Mouse (Mus musculus) heart, embryonic 13.5 days (tissue): ENCODE results near the gene Bbs4. TPM values are rescaled to one million over a fixed set of nuclear protein-coding genes. Genes with fewer than 3 reads are reported as not detected.
A peak's percentile ranks its signal among the peaks of the same experiment; 100 is the strongest.
"Not testable (repeated sequence)": the region's sequence is repeated elsewhere in the genome, so short reads cannot be mapped to it uniquely, and the experiment has no call there.

Experiments used
- ATAC-seq: fragments of 200-750 bp; cut with Nextera tagmentation; 2 replicates; pipeline ENCODE4 v1.8.0; 2017; ENCODE audit warnings: moderate TSS enrichment; ENCODE audit not compliant: insufficient number of reproducible peaks, low FRiP score, low TSS enrichment; ENCODE audit errors: extremely low read depth
- H3K27ac ChIP-seq: fragments of 300-500 bp; sonication (generic); replicated peaks from 2 replicates; pipeline ENCODE4 v1.5.1; 2015; ENCODE audit warnings: moderate library complexity, mild to moderate bottlenecking, inconsistent platforms
- H3K27me3 ChIP-seq: fragments of 300-500 bp; sonication (generic); replicated peaks from 2 replicates; pipeline ENCODE4 v1.6.1; 2015; ENCODE audit warnings: mild to moderate bottlenecking, inconsistent platforms
- H3K36me3 ChIP-seq: fragments of 300-500 bp; sonication (generic); 2 replicates; pipeline ENCODE4 v1.6.1; 2015; ENCODE audit warnings: mild to moderate bottlenecking, inconsistent platforms
- H3K4me1 ChIP-seq: fragments of 300-500 bp; sonication (generic); 2 replicates; pipeline ENCODE4 v1.6.1; 2015; ENCODE audit warnings: inconsistent platforms
- H3K4me2 ChIP-seq: fragments of 300-500 bp; sonication (generic); 2 replicates; pipeline ENCODE4 v1.6.1; 2015; ENCODE audit warnings: inconsistent platforms, mild to moderate bottlenecking, moderate library complexity
- H3K4me3 ChIP-seq: fragments of 300-500 bp; sonication (generic); 2 replicates; pipeline ENCODE4 v1.5.1; 2015; ENCODE audit warnings: moderate library complexity, mild to moderate bottlenecking, inconsistent platforms
- H3K9ac ChIP-seq: fragments of 300-500 bp; sonication (generic); 2 replicates; pipeline ENCODE4 v1.6.1; 2015; ENCODE audit warnings: inconsistent platforms, mild to moderate bottlenecking, moderate library complexity
- H3K9me3 ChIP-seq: fragments of 300-500 bp; sonication (generic); 2 replicates; pipeline ENCODE4 v1.6.1; 2016; ENCODE audit warnings: inconsistent platforms
- WGBS: fragments of 180-500 bp; shearing (Covaris S2); methylation state at CpG from one replicate; pipeline ENCODE4 v1.1.7; 2015; ENCODE audit warnings: mixed read lengths; 5-methylcytosine and 5-hydroxymethylcytosine counted together
- polyA plus RNA-seq: library from polyadenylated mRNA; unstranded; fragments of >200 nt; fragmentation: Nextera tagmentation; extraction: Ambion mirVana; gene quantifications from 2 replicates; pipeline ENCODE4 v1.2.1, GENCODE M21; 2015

Bbs4 gene
- 7.6 and 8.5 TPM in 2 replicates for polyA plus RNA-seq

DNA sequence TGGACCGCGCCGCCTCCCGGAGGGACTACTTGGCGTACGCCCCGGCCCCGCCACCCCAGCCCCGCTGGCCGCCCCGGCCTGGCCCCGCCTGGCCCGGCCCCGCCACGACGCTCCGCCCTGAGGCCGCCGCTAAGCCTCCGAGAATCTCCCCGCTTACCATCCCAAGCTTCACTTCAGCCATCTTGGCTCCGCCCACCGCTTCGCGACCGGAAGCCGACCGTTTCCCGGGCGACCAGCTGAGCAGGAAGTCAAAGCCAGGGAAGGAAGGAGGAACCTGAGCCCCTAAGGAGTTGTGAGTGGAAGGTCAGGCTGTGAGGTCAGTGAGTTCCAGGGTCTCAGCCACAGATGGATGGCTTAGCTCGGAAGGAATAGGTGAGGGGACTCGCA lies at the start of gene Bbs4:
Bbs4 (minus strand) TSS at position 256 of the 387 bp plus-strand sequence.
- Histone ChIP-seq H3K4me1 (peaks cover 9% of the 10 kb centered on the region), H3K9ac (peak within 1 kb of the TSS; percentile 85), H3K9me3 (no peaks in the 10 kb centered on the region), H3K36me3 (no peaks in the 10 kb centered on the region), H3K27me3 (no peaks in the 10 kb centered on the region), H3K4me3 (peak within 1 kb of the TSS; percentile 72), H3K4me2 (peak within 1 kb of the TSS; percentile 76), H3K27ac (peak within 1 kb of the TSS; percentile 82)
- peak; percentile 88 for ATAC-seq
- WGBS: under 1% methylated on average over 23 of the region's 32 CpGs

DNA sequence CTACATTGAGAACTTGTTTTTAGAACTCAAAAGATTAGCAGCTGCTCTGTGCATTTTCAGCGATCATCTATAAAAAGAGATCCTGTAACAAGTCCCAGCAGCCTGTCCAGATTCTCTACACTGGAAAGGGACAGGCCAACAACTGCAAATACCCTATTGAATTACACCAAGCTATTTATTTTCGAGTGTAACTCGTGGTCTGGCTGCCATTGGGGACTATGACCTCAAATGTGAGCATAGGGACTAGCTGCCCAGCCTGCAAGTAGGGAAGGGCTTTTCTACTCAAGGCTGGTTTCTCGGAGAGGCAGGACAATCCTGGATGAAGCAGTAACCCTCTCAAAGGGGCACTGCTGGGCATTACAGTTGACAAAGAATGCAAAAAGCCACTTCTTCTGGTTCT lies 35.8 kb upstream of the Bbs4 start:
- ATAC-seq: no peak

GRCm38 (mm10) chr9:59388311-59388710 lies 35.0 kb upstream of the Bbs4 start:
- no peak overlapping the region for H3K4me3 ChIP-seq
- peaks cover 36% of the 10 kb centered on the region for H3K36me3 ChIP-seq
- no peaks in the 10 kb centered on the region for H3K4me1 ChIP-seq
- no peak for ATAC-seq
- H3K27ac ChIP-seq: no peak overlapping the region
- WGBS: 60% methylated on average over 1 of the region's 1 CpGs
- no peaks in the 10 kb centered on the region for H3K27me3 ChIP-seq
- H3K9me3 ChIP-seq: no peaks in the 10 kb centered on the region
- no peak overlapping the region for H3K9ac ChIP-seq
- no peak overlapping the region for H3K4me2 ChIP-seq

More for the DNA sequence above, 35.8 kb upstream of the Bbs4 start:
- Histone ChIP-seq H3K4me3 (no peak overlapping the region), H3K9ac (no peak overlapping the region), H3K27me3 (no peaks in the 10 kb centered on the region), H3K4me2 (no peak overlapping the region), H3K36me3 (peaks cover 42% of the 10 kb centered on the region), H3K9me3 (no peaks in the 10 kb centered on the region), H3K4me1 (no peaks in the 10 kb centered on the region), H3K27ac (no peak overlapping the region)
- WGBS: 80% methylated on average over 4 of the region's 4 CpGs

DNA sequence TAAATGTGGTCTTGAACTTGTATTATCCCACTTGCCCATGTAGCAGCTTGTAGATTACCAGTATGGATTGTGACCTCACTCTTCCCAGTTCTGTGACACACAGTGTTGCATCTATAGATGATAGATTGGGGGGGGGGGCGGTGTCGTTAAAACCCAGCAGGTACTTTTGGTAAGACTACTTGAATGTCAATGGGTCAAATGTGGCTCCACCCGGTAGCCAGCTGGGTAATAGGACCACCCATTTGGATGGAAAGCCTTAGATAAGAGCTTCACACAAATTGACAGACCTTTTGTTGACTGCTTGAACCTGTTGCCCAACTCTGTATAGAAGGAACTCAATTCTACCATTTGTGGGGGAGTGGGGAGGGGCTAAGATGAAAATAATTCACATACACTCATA lies 34.2 kb upstream of the Bbs4 start:
- H3K27ac ChIP-seq: no peak overlapping the region
- no peak for ATAC-seq
- H3K4me3 ChIP-seq: no peak overlapping the region
- H3K9me3 ChIP-seq: no peaks in the 10 kb centered on the region
- H3K9ac ChIP-seq: no peak overlapping the region
- no peaks in the 10 kb centered on the region for H3K4me1 ChIP-seq
- WGBS: 44% methylated on average over 3 of the region's 3 CpGs
- H3K36me3 ChIP-seq: peaks cover 27% of the 10 kb centered on the region
- no peaks in the 10 kb centered on the region for H3K27me3 ChIP-seq
- H3K4me2 ChIP-seq: no peak overlapping the region

- Histone ChIP-seq H3K27ac (no peak overlapping the region), H3K9ac (no peak overlapping the region), H3K4me3 (no peak overlapping the region), H3K27me3 (no peaks in the 10 kb centered on the region), H3K4me2 (no peak overlapping the region), H3K4me1 (no peaks in the 10 kb centered on the region), H3K9me3 (peaks cover 20% of the 10 kb centered on the region), H3K36me3 (no peaks in the 10 kb centered on the region)
- no peak for ATAC-seq
- WGBS: 89% methylated on average over 15 of the region's 15 CpGs
Observed at GRCm38 (mm10) chr9:59375626-59376025, 22.3 kb upstream of the Bbs4 start.

- Histone ChIP-seq H3K4me3 (no peak overlapping the region), H3K9ac (no peak overlapping the region), H3K4me2 (no peak overlapping the region), H3K9me3 (peaks cover 19% of the 10 kb centered on the region), H3K27ac (no peak overlapping the region), H3K36me3 (no peaks in the 10 kb centered on the region), H3K27me3 (no peaks in the 10 kb centered on the region), H3K4me1 (no peaks in the 10 kb centered on the region)
- WGBS: 82% methylated on average over 9 of the region's 9 CpGs
- ATAC-seq: no peak
Observed at GRCm38 (mm10) chr9:59369646-59370045, 16.3 kb upstream of the Bbs4 start.

DNA sequence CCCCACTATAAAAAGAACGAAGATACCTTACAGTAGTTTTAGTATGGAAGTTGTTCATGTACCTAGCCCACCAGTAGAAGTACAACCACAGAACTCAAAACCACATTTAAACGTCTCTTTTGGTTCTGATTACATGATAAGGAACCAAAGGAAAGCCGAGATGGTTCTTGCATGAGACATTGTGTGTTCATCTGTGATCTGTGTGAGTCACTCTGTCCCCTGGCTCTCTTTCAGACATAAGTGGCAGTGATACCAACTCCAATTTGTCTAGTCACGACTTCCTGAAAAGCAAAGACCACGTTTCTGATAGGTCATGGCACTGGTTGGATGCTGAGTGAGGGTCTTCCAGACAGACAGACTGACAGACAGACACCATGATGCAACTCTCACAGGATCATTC lies 15.9 kb upstream of the Bbs4 start:
- ATAC-seq: no peak
- Histone ChIP-seq H3K27me3 (no peaks in the 10 kb centered on the region), H3K4me3 (no peak overlapping the region), H3K9ac (no peak overlapping the region), H3K4me2 (no peak overlapping the region), H3K36me3 (no peaks in the 10 kb centered on the region), H3K9me3 (peaks cover 17% of the 10 kb centered on the region), H3K4me1 (no peaks in the 10 kb centered on the region), H3K27ac (no peak overlapping the region)
- 55% methylated on average over 5 of the region's 5 CpGs for WGBS

DNA sequence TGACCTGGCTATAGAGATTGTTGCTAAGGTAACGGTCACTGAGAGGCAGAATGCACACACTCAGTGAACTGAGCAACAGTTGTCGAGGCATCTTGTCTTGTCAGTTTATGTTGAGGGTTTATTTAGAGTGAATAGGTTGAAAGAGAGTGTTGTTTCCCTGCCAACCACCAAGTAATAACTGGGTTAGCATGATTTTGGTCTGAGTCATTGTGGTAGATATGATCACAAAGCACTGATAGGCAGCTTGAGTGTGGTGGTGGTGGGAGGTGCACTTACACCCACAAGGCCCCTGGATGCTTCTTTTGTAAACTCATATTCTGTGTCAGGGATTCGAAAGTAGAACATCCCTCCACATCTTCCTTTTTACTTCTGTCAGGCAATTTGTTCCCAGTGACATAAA lies 7.2 kb upstream of the Bbs4 start:
- not testable (repeated sequence) for ATAC-seq, H3K4me1 ChIP-seq, H3K4me3 ChIP-seq, H3K4me2 ChIP-seq, H3K9me3 ChIP-seq, H3K27ac ChIP-seq, H3K9ac ChIP-seq, H3K36me3 ChIP-seq, H3K27me3 ChIP-seq
- WGBS: 64% methylated on average over 3 of the region's 3 CpGs

GRCm38 (mm10) chr9:59358041-59358440 lies 4.7 kb upstream of the Bbs4 start:
- not testable (repeated sequence) for H3K4me2 ChIP-seq, H3K4me3 ChIP-seq, H3K27ac ChIP-seq, ATAC-seq, H3K27me3 ChIP-seq, H3K9ac ChIP-seq, H3K4me1 ChIP-seq, H3K36me3 ChIP-seq, H3K9me3 ChIP-seq
- 51% methylated on average over 1 of the region's 1 CpGs for WGBS

DNA sequence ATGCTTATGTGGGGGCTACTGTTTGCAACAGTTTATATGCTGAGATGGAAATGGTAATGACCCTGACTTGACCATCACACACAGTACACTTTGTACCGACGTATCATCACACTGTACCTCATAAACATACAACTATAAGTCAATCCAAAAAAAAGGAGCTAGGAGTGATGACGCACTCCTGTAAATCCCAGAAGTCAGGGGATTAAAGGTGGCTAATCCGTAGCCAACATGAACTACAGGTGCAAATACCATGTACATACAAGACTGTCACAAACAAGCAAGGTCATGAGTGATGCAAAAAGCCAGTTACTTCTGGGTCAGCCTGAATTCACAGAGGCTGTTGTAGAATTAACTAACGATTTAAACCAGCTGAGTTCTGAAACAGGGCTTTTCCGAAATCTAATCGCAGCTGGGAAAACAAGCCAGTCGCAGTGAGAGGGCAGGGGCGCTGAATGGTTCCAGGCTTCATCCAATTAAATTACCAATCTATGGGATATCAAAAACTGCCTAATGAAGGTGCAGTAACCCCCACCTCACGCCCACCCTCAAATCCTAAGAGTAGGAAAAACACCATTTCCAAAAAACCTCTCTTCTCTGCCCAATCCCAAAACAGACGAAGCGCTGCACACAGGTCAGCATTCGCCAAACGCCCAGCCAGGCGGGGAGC lies 589 bp downstream of the Bbs4 start:
- H3K9me3 ChIP-seq: no peaks in the 10 kb centered on the region
- H3K4me2 ChIP-seq: peak overlapping the region; percentile 76
- ATAC-seq: no peak
- H3K36me3 ChIP-seq: no peaks in the 10 kb centered on the region
- peaks cover 9% of the 10 kb centered on the region for H3K4me1 ChIP-seq
- peak overlapping the region; percentile 85 for H3K9ac ChIP-seq
- peak overlapping the region; percentile 72 for H3K4me3 ChIP-seq
- WGBS: 16% methylated on average over 14 of the region's 15 CpGs
- peak overlapping the region; percentile 82 for H3K27ac ChIP-seq
- no peaks in the 10 kb centered on the region for H3K27me3 ChIP-seq

- Histone ChIP-seq H3K9me3 (no peaks in the 10 kb centered on the region), H3K9ac (no peak overlapping the region), H3K27me3 (no peaks in the 10 kb centered on the region), H3K27ac (no peak overlapping the region), H3K4me3 (no peak overlapping the region), H3K4me2 (no peak overlapping the region), H3K4me1 (no peaks in the 10 kb centered on the region), H3K36me3 (peaks cover 18% of the 10 kb centered on the region)
- 49% methylated on average over 2 of the region's 2 CpGs for WGBS
- ATAC-seq: no peak
Observed at GRCm38 (mm10) chr9:59346176-59346575, 7.1 kb downstream of the Bbs4 start.

- H3K9me3 ChIP-seq: no peaks in the 10 kb centered on the region
- no peak for ATAC-seq
- H3K4me1 ChIP-seq: no peaks in the 10 kb centered on the region
- H3K4me3 ChIP-seq: no peak overlapping the region
- WGBS: 75% methylated on average over 9 of the region's 9 CpGs
- no peak overlapping the region for H3K27ac ChIP-seq
- H3K36me3 ChIP-seq: peaks cover 35% of the 10 kb centered on the region
- H3K4me2 ChIP-seq: no peak overlapping the region
- no peaks in the 10 kb centered on the region for H3K27me3 ChIP-seq
- no peak overlapping the region for H3K9ac ChIP-seq
Observed at GRCm38 (mm10) chr9:59340002-59340401, 13.3 kb downstream of the Bbs4 start.
